Mouse (Mus musculus): ENCODE results near the gene Ankrd44. TPM values are rescaled to one million over a fixed set of nuclear protein-coding genes. Genes with fewer than 3 reads are reported as not detected.

Gene Ankrd44
- polyA plus RNA-seq, 1 experiment from 2014 or later: 29.9 TPM

Small RNA genes lying within 50 kb of the gene (microRNA-seq; reads per million reads assigned to microRNA genes)
- not detected for gene Gm24053

Other genes starting within 250 kb of the Ankrd44 start
- 297 and 327 TPM in 2 replicates for gene Sf3b1, start 101.1 kb upstream of the Ankrd44 start, polyA plus RNA-seq (2015; fragmentation: Nextera tagmentation; extraction: Ambion mirVana)
- 29.9 and 34.4 TPM in 2 replicates for gene Coq10b, start 126.4 kb upstream of the Ankrd44 start, polyA plus RNA-seq (2015; fragmentation: Nextera tagmentation; extraction: Ambion mirVana)
- 224 and 238 TPM in 2 replicates for gene Hspe1, start 161.7 kb upstream of the Ankrd44 start, polyA plus RNA-seq (2015; fragmentation: Nextera tagmentation; extraction: Ambion mirVana)
- gene Hspd1, start 161.9 kb upstream of the Ankrd44 start, polyA plus RNA-seq (2015; fragmentation: Nextera tagmentation; extraction: Ambion mirVana): 255 and 276 TPM in 2 replicates
- 171 and 194 TPM in 2 replicates for gene Mob4, start 204.8 kb upstream of the Ankrd44 start, polyA plus RNA-seq (2015; fragmentation: Nextera tagmentation; extraction: Ambion mirVana)